Mouse (Mus musculus) heart, adult 2 months (tissue): Measurements from ENCODE around the gene Dgke. TPM values are rescaled to one million over a fixed set of nuclear protein-coding genes. Genes with fewer than 3 reads are reported as not detected.

Experiments
- DNase-seq, 2 experiments: peaks; one replicate each; pipeline ENCODE4 v3.0.0; 2021
- H3K27ac ChIP-seq: fragments of 200-600 bp; 2 replicates; pipeline ENCODE4 v1.8.1; 2022
- H3K27me3 ChIP-seq: fragments of 200-500 bp; 2 replicates; pipeline ENCODE4 v1.6.1; 2012; ENCODE audit warnings: mild to moderate bottlenecking, low read length, inconsistent platforms, mixed read lengths; ENCODE audit not compliant: control insufficient read depth, insufficient read depth
- H3K36me3 ChIP-seq: fragments of 200-500 bp; 2 replicates; pipeline ENCODE4 v1.6.1; 2012; ENCODE audit warnings: low read length, inconsistent platforms; ENCODE audit not compliant: control insufficient read depth, insufficient read depth
- H3K4me1 ChIP-seq: fragments of 200-500 bp; 2 replicates; pipeline ENCODE4 v1.6.1; 2011; ENCODE audit warnings: low read length; ENCODE audit not compliant: control insufficient read depth, insufficient read depth
- H3K4me3 ChIP-seq: fragments of 200-600 bp; 2 replicates; pipeline ENCODE4 v1.8.1; 2022
- H3K79me2 ChIP-seq: fragments of 200-500 bp; replicated peaks from 2 replicates; pipeline ENCODE4 v1.6.1; 2012; ENCODE audit warnings: mild to moderate bottlenecking, inconsistent platforms, low read length, moderate library complexity, mixed read lengths; ENCODE audit not compliant: control insufficient read depth, insufficient read depth
- H3K9ac ChIP-seq: fragments of 200-500 bp; 2 replicates; pipeline ENCODE4 v1.6.1; 2012; ENCODE audit warnings: low read depth, mild to moderate bottlenecking, control low read depth, inconsistent platforms, low read length, mixed read lengths
- CTCF ChIP-seq: fragments of 200-600 bp; IDR thresholded peaks from 2 replicates; pipeline ENCODE4 v1.8.1; 2022; ENCODE audit warnings: antibody characterized with exemption, mild to moderate bottlenecking, moderate library complexity
- EP300 ChIP-seq: fragments of 200-500 bp; IDR thresholded peaks from 2 replicates; pipeline ENCODE4 v1.6.1; 2011; ENCODE audit warnings: low read depth, low read length, control low read depth; ENCODE audit not compliant: insufficient read depth
- POLR2A ChIP-seq: fragments of 200-500 bp; IDR thresholded peaks from 2 replicates; pipeline ENCODE4 v1.6.1; 2011; ENCODE audit warnings: mild to moderate bottlenecking, low read depth, low read length, control low read depth; ENCODE audit not compliant: insufficient read depth
- WGBS: fragments of 180-500 bp; shearing (Covaris S2); methylation state at CpG from one replicate; pipeline ENCODE4 v1.1.7; 2018; 5-methylcytosine and 5-hydroxymethylcytosine counted together
- intact Hi-C: fragments of 180-260 bp; cut with DNase I; formaldehyde crosslinking; loops from one replicate; pipeline ENCODE4 v1.15.1; 2025
- long read RNA-seq: library from polyadenylated mRNA; stranded (forward); transcript quantifications from one replicate; pipeline ENCODE4 v2.0.0, GENCODE M21; 2021
- polyA plus RNA-seq: library from polyadenylated mRNA; depleted of rRNA; stranded (reverse); fragments of >200 nt; gene quantifications from 2 replicates; pipeline ENCODE4 v1.2.3, GENCODE M21; 2012; rRNA removed
- total RNA-seq, 2 experiments: library from RNA; stranded (reverse); gene quantifications; 2 replicates each; pipeline ENCODE4 v1.2.3; 2021

The Dgke gene
- 10 to 100 TPM in 1 of 2 experiments, 1 to 10 TPM in 1; 9.3 to 12.4 TPM for total RNA-seq
- polyA plus RNA-seq: 5.6 and 8.2 TPM in 2 replicates
- long read RNA-seq, full-length matches to known transcripts: 5 of 8 reads
- long read RNA-seq, partial matches to known transcripts: 1 of 8 reads
- long read RNA-seq, other reads (novel, unspliced or antisense): 2 of 8 reads

- no peaks in the 10 kb centered on the region for H3K27me3 ChIP-seq
- H3K4me1 ChIP-seq: peaks cover 11% of the 10 kb centered on the region; the same call in 1 of the 2 replicates
- 100% methylated on average over 1 of the region's 1 CpGs for WGBS
- DNase-seq: no peak
- intact Hi-C loops: no loop called here
- H3K27ac ChIP-seq: peak within 1 kb of the TSS; percentile 87
- H3K79me2 ChIP-seq: no peaks in the 10 kb centered on the region
- no peaks in the 10 kb centered on the region; the same call in 1 of the 2 replicates for H3K36me3 ChIP-seq
- no peak for TF ChIP-seq POLR2A
- no peak for TF ChIP-seq EP300
- TF ChIP-seq CTCF: no peak
- H3K9ac ChIP-seq: no peak within 1 kb of the TSS
- no peak within 1 kb of the TSS for H3K4me3 ChIP-seq
Observed at GRCm38 (mm10) chr11:89066750-89067149, at the start of gene Dgke. Gene Dgke (minus strand): TSS chr11:89066850.

GRCm38 (mm10) chr11:89107180-89107807, 40.6 kb upstream of the Dgke start:
- no peaks in the 10 kb centered on the region for H3K27me3 ChIP-seq
- H3K4me1 ChIP-seq: 0 out of 2 replicates have a peak, but pooled peaks cover 2% of the 10 kb centered on the region
- DNase-seq: no peak
- intact Hi-C loops: no loop called here
- no peak overlapping the region for H3K9ac ChIP-seq
- H3K4me3 ChIP-seq: no peak overlapping the region
- no peaks in the 10 kb centered on the region for H3K36me3 ChIP-seq
- H3K27ac ChIP-seq: no peak overlapping the region
- 45% methylated on average over 12 of the region's 12 CpGs for WGBS
- no peaks in the 10 kb centered on the region for H3K79me2 ChIP-seq
- TF ChIP-seq CTCF (no peak), EP300 (no peak), POLR2A (no peak)

- DNase-seq: no peak
- H3K27me3 ChIP-seq: no peaks in the 10 kb centered on the region
- no peaks in the 10 kb centered on the region for H3K79me2 ChIP-seq
- no peak overlapping the region for H3K27ac ChIP-seq
- intact Hi-C loops: no loop called here
- TF ChIP-seq EP300 (no peak), POLR2A (no peak), CTCF (peak; percentile 17; the same call in 1 of the 2 replicates)
- no peaks in the 10 kb centered on the region for H3K36me3 ChIP-seq
- 0 out of 2 replicates have a peak, but pooled peaks cover 2% of the 10 kb centered on the region for H3K4me1 ChIP-seq
- H3K4me3 ChIP-seq: no peak overlapping the region
- no peak overlapping the region for H3K9ac ChIP-seq
- 83% methylated on average over 11 of the region's 11 CpGs for WGBS
Observed at GRCm38 (mm10) chr11:89105823-89106222, 39.2 kb upstream of the Dgke start.

GRCm38 (mm10) chr11:89105211-89105610, 38.6 kb upstream of the Dgke start:
- Histone ChIP-seq H3K36me3 (no peaks in the 10 kb centered on the region), H3K79me2 (no peaks in the 10 kb centered on the region), H3K4me3 (no peak overlapping the region), H3K4me1 (peaks cover 3% of the 10 kb centered on the region), H3K9ac (no peak overlapping the region), H3K27ac (no peak overlapping the region), H3K27me3 (no peaks in the 10 kb centered on the region)
- 85% methylated on average over 8 of the region's 8 CpGs for WGBS
- DNase-seq: peak in 1 of 2 experiments; percentile 13
- TF ChIP-seq POLR2A (no peak), CTCF (no peak), EP300 (no peak)
- intact Hi-C loops: no loop called here

- H3K27ac ChIP-seq: no peak overlapping the region
- no peaks in the 10 kb centered on the region for H3K27me3 ChIP-seq
- WGBS: 32% methylated on average over 14 of the region's 14 CpGs
- TF ChIP-seq EP300: 0 out of 2 replicates have a peak, but pooled peaks have one; percentile 48
- TF ChIP-seq CTCF: no peak
- H3K4me3 ChIP-seq: no peak overlapping the region
- peaks cover 3% of the 10 kb centered on the region for H3K4me1 ChIP-seq
- intact Hi-C loops: no loop called here
- H3K36me3 ChIP-seq: no peaks in the 10 kb centered on the region
- DNase-seq: peak; percentile 30 to 53
- H3K9ac ChIP-seq: no peak overlapping the region
- no peaks in the 10 kb centered on the region for H3K79me2 ChIP-seq
Observed at GRCm38 (mm10) chr11:89103166-89103565, 36.5 kb upstream of the Dgke start.

GRCm38 (mm10) chr11:89100826-89101321, 34.2 kb upstream of the Dgke start:
- Histone ChIP-seq H3K27me3 (no peaks in the 10 kb centered on the region), H3K4me3 (peak overlapping the region; percentile 56), H3K4me1 (peaks cover 3% of the 10 kb centered on the region), H3K79me2 (no peaks in the 10 kb centered on the region), H3K36me3 (no peaks in the 10 kb centered on the region), H3K9ac (peak overlapping the region; percentile 54), H3K27ac (peak overlapping the region; percentile 71)
- WGBS: 3% methylated on average over 17 of the region's 17 CpGs
- no peak for TF ChIP-seq EP300
- TF ChIP-seq CTCF: no peak
- 0 out of 2 replicates have a peak, but pooled peaks have one; percentile 29 for TF ChIP-seq POLR2A
- DNase-seq: peak; percentile 69 to 79
- intact Hi-C loops: loop anchor here (1.0 to 2.0 kb wide), 3 partner anchors 64 to 619 kb away; no protein-coding TSS in a partner anchor
